Mouse (Mus musculus): ENCODE measurements around the gene Psmb5. TPM values are rescaled to one million over a fixed set of nuclear protein-coding genes. Genes with fewer than 3 reads are reported as not detected.

Psmb5 gene
- total RNA-seq, 4 experiments from 2014 or later, result 177 to 185 (median 182) TPM

Small RNA genes within 50 kb of the gene (microRNA-seq; reads per million reads assigned to microRNA genes)
- gene Mir686 (not detected), gene Mir6948 (0.84 reads per million)

Other genes starting within 250 kb of the Psmb5 start
- 1 to 10 TPM; 3.8 to 6.4 (median 5.1) TPM for gene Slc7a7, start 200.2 kb downstream of the Psmb5 start, total RNA-seq (2022)
- gene Mrpl52, start 191.1 kb downstream of the Psmb5 start, total RNA-seq (2022), result 100 to 1,000 TPM; 118 to 126 (median 121) TPM
- gene Mmp14, start 186.4 kb downstream of the Psmb5 start, total RNA-seq (2022), result 10 to 100 TPM in 2 of 4 experiments, 1 to 10 TPM in 2; 7.4 to 12.1 (median 9.2) TPM
- 10 to 100 TPM; 45.5 to 62.2 (median 50.7) TPM for gene Lrp10, start 153.9 kb downstream of the Psmb5 start, total RNA-seq (2022)
- not detected for gene Rem2, start 141.9 kb downstream of the Psmb5 start, total RNA-seq (2022)
- 10 to 100 TPM; 29.8 to 34.0 (median 32.1) TPM for gene Prmt5, start 100.5 kb downstream of the Psmb5 start, total RNA-seq (2022)
- 1 to 10 TPM; 3.5 to 6.1 (median 4.1) TPM for gene Haus4, start 63.4 kb downstream of the Psmb5 start, total RNA-seq (2022)
- gene Ajuba, start 40.5 kb downstream of the Psmb5 start, total RNA-seq (2022), result 1 to 10 TPM; 4.6 to 5.2 (median 4.7) TPM
- 1 to 10 TPM; 2.7 to 5.8 (median 4.7) TPM for gene 4931414P19Rik, start 12.0 kb downstream of the Psmb5 start, total RNA-seq (2022)
- gene Psmb11, start 3.4 kb upstream of the Psmb5 start, total RNA-seq (2022), result not detected
- not detected for gene Gm17606, start 22.9 kb upstream of the Psmb5 start, total RNA-seq (2022)
- under 1 TPM; 0.08 to 0.57 (median 0.12) TPM for gene Cdh24, start 23.3 kb upstream of the Psmb5 start, total RNA-seq (2022)
- gene 1700123O20Rik, start 68.2 kb upstream of the Psmb5 start, total RNA-seq (2022), result 10 to 100 TPM; 12.9 to 15.3 (median 13.3) TPM
- gene Acin1, start 68.9 kb upstream of the Psmb5 start, total RNA-seq (2022), result 10 to 100 TPM; 63.8 to 81.1 (median 74.3) TPM
- not detected for gene Gm29776, start 80.8 kb upstream of the Psmb5 start, total RNA-seq (2022)
- gene Cebpe, start 94.2 kb upstream of the Psmb5 start, total RNA-seq (2022), result not detected
- gene Slc7a8, start 163.9 kb upstream of the Psmb5 start, total RNA-seq (2022), result 1 to 10 TPM; 1.5 to 2.3 (median 2.0) TPM
- under 1 TPM in 3 of 4 experiments, not detected in 1; 0.25 to 0.49 (median 0.38) TPM for gene Rnf212b, start 196.1 kb upstream of the Psmb5 start, total RNA-seq (2022)